Mouse (Mus musculus) spleen, adult 2 months (tissue): ENCODE results near the gene Vrtn. TPM values are rescaled to one million over a fixed set of nuclear protein-coding genes. Genes with fewer than 3 reads are reported as not detected.
A peak's percentile ranks its signal among the peaks of the same experiment; 100 is the strongest.

Experiments used
- DNase-seq, 2 experiments: peaks; one replicate each; pipeline versions ENCODE4 v3.0.0 to v3.0.0-alpha.2; 2012 to 2021; ENCODE audit warnings: low spot score in 2 of 2, low read depth in 1 of 2
- H3K27ac ChIP-seq: fragments of 200-500 bp; 2 replicates; pipeline ENCODE4 v1.5.1; 2012; ENCODE audit warnings: low read length, inconsistent platforms; ENCODE audit not compliant: insufficient read depth
- H3K27me3 ChIP-seq: fragments of 200-500 bp; 2 replicates; pipeline ENCODE4 v1.6.1; 2012; ENCODE audit warnings: mild to moderate bottlenecking, moderate library complexity, low read length, inconsistent platforms; ENCODE audit not compliant: control insufficient read depth, insufficient read depth
- H3K36me3 ChIP-seq: fragments of 200-500 bp; 2 replicates; pipeline ENCODE4 v1.6.1; 2012; ENCODE audit warnings: mild to moderate bottlenecking, low read length, inconsistent platforms; ENCODE audit not compliant: control insufficient read depth, insufficient read depth
- H3K4me1 ChIP-seq: fragments of 200-500 bp; 2 replicates; pipeline ENCODE4 v1.6.1; 2011; ENCODE audit warnings: inconsistent platforms; ENCODE audit not compliant: control insufficient read depth, insufficient read depth, insufficient read length
- H3K4me3 ChIP-seq: fragments of 200-500 bp; 2 replicates; pipeline ENCODE4 v1.5.1; 2011; ENCODE audit warnings: mild to moderate bottlenecking, inconsistent platforms; ENCODE audit not compliant: insufficient read depth, insufficient read length; ENCODE audit errors: extremely low read depth
- CTCF ChIP-seq: fragments of 200-500 bp; IDR thresholded peaks from 2 replicates; pipeline ENCODE4 v1.5.1; 2011; ENCODE audit warnings: mild to moderate bottlenecking, inconsistent platforms; ENCODE audit not compliant: insufficient read depth, insufficient read length, insufficient replicate concordance; ENCODE audit errors: extremely low read depth
- POLR2A ChIP-seq: fragments of 200-500 bp; IDR thresholded peaks from 2 replicates; pipeline ENCODE4 v1.6.1; 2011; ENCODE audit warnings: low read depth, low read length, inconsistent platforms
- WGBS: fragments of 180-500 bp; shearing (Covaris S2); methylation state at CpG from one replicate; pipeline ENCODE4 v1.1.7; 2018; 5-methylcytosine and 5-hydroxymethylcytosine counted together
- polyA plus RNA-seq: library from polyadenylated mRNA; depleted of rRNA; stranded (reverse); fragments of >200 nt; gene quantifications from 2 replicates; pipeline ENCODE4 v1.2.3, GENCODE M21; 2012

The Vrtn gene
- polyA plus RNA-seq, 1 experiment, result not detected

DNA sequence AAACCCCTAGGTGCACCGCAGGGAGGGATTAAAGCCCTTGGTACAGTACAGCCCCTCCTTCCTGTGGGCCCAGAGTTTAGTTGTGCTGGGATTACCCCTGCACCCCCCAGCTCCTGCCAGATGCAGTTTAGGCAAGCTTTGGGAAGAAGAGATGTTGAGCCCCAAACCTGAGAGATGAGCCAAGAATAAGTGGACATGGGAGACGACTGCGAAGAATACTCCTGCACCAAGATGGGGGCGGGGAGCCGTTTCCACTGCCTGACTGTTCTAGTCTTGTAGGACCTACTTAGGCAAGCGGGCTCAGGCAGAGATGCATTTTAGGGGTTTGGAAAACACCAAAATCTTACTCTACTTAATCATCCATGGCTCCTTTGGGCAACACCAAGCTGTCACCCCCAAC is 566 bp upstream of the Vrtn start:
- Histone ChIP-seq H3K36me3 (no peaks in the 10 kb centered on the region), H3K4me3 (no peak overlapping the region), H3K27ac (no peak overlapping the region), H3K4me1 (no peaks in the 10 kb centered on the region), H3K27me3 (peaks cover 12% of the 10 kb centered on the region)
- 33% methylated on average over 6 of the region's 6 CpGs for WGBS
- no peak for TF ChIP-seq CTCF
- DNase-seq, result no peak

- Histone ChIP-seq H3K4me3 (no peak overlapping the region), H3K27me3 (no peaks in the 10 kb centered on the region), H3K27ac (no peak overlapping the region), H3K4me1 (no peaks in the 10 kb centered on the region), H3K36me3 (no peaks in the 10 kb centered on the region)
- WGBS, result 84% methylated on average over 13 of the region's 13 CpGs
- TF ChIP-seq POLR2A (no peak), CTCF (no peak)
- DNase-seq, result no peak
These were observed 9.4 kb downstream of the Vrtn start for GRCm38 (mm10) chr12:84650234-84650633.

- no peak overlapping the region for H3K27ac ChIP-seq
- WGBS, result 19% methylated on average over 3 of the region's 3 CpGs
- H3K27me3 ChIP-seq, result no peaks in the 10 kb centered on the region
These were observed 13.1 kb downstream of the Vrtn start for GRCm38 (mm10) chr12:84653912-84654311.

DNA sequence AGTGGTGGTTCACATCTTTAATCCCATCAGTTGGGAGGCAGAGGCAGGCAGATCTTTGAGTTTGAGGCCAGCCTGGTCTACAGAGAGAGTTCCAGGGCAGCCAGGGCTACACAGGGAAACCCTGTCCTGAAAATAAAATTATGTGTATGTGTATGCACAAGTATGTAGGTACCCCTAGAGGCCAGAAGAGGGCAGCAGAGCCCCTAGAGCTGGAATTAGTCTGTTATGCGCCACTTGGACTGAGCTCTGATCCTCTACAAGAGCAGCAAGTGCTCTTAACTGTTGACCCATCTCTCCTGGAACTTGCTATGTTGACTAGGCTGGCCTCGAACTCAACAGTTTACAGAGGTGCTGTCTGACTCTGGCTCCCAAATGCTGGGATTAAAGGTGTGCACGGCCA is 29.7 kb downstream of the Vrtn start:
- H3K36me3 ChIP-seq, result no peaks in the 10 kb centered on the region

More at GRCm38 (mm10) chr12:84653912-84654311, 13.1 kb downstream of the Vrtn start:
- no peaks in the 10 kb centered on the region for H3K36me3 ChIP-seq
- TF ChIP-seq POLR2A (no peak), CTCF (peak; percentile 85; the same call in 1 of the 2 replicates)
- H3K4me3 ChIP-seq, result no peak overlapping the region
- H3K4me1 ChIP-seq, result no peaks in the 10 kb centered on the region
- peak in 1 of 2 experiments; percentile 46 for DNase-seq

GRCm38 (mm10) chr12:84671646-84672045 is 30.8 kb downstream of the Vrtn start:
- 70% methylated on average over 10 of the region's 10 CpGs for WGBS
- no peak overlapping the region for H3K4me3 ChIP-seq
- no peaks in the 10 kb centered on the region for H3K27me3 ChIP-seq
- peaks cover 12% of the 10 kb centered on the region; the same call in 1 of the 2 replicates for H3K4me1 ChIP-seq
- TF ChIP-seq POLR2A (no peak), CTCF (no peak)
- H3K36me3 ChIP-seq, result no peaks in the 10 kb centered on the region
- no peak overlapping the region for H3K27ac ChIP-seq
- DNase-seq, result no peak

More for the DNA sequence above, 29.7 kb downstream of the Vrtn start:
- 90% methylated on average over 3 of the region's 3 CpGs for WGBS
- H3K27me3 ChIP-seq, result no peaks in the 10 kb centered on the region
- no peak overlapping the region for H3K4me3 ChIP-seq
- peaks cover 7% of the 10 kb centered on the region; the same call in 1 of the 2 replicates for H3K4me1 ChIP-seq
- H3K27ac ChIP-seq, result no peak overlapping the region
- TF ChIP-seq POLR2A, result no peak
- TF ChIP-seq CTCF, result no peak
- DNase-seq, result no peak

GRCm38 (mm10) chr12:84674666-84675526 is 34.1 kb downstream of the Vrtn start:
- peak overlapping the region; percentile 64 for H3K27ac ChIP-seq
- DNase-seq, result peak in 1 of 2 experiments; percentile 16
- no peaks in the 10 kb centered on the region for H3K27me3 ChIP-seq
- H3K4me3 ChIP-seq, result peak overlapping the region; percentile 40
- no peaks in the 10 kb centered on the region for H3K36me3 ChIP-seq
- TF ChIP-seq CTCF (no peak), POLR2A (no peak)
- WGBS, result 18% methylated on average over 14 of the region's 14 CpGs
- H3K4me1 ChIP-seq, result peaks cover 12% of the 10 kb centered on the region; the same call in 1 of the 2 replicates

- Histone ChIP-seq H3K4me3 (no peak overlapping the region), H3K36me3 (no peaks in the 10 kb centered on the region), H3K27me3 (no peaks in the 10 kb centered on the region), H3K27ac (no peak overlapping the region), H3K4me1 (peaks cover 12% of the 10 kb centered on the region; the same call in 1 of the 2 replicates)
- no peak for DNase-seq
- 51% methylated on average over 3 of the region's 3 CpGs for WGBS
- TF ChIP-seq POLR2A (no peak), CTCF (no peak)
These were observed 35.2 kb downstream of the Vrtn start for GRCm38 (mm10) chr12:84676011-84676410.
